Mouse (Mus musculus) kidney, embryonic 16.5 days (tissue): ENCODE measurements around the gene Pfkfb4. TPM values are rescaled to one million over a fixed set of nuclear protein-coding genes. Genes with fewer than 3 reads are reported as not detected.

Experiments
- ATAC-seq: fragments of 200-750 bp; cut with Nextera tagmentation; 2 replicates; pipeline ENCODE4 v1.8.0; 2017; ENCODE audit warnings: moderate TSS enrichment; ENCODE audit not compliant: low FRiP score, low TSS enrichment
- H3K27ac ChIP-seq: fragments of 300-500 bp; sonication (generic); 2 replicates; pipeline ENCODE4 v1.5.1; 2014; ENCODE audit warnings: low read length
- H3K27me3 ChIP-seq: fragments of 300-500 bp; sonication (generic); 2 replicates; pipeline ENCODE4 v1.6.1; 2014; ENCODE audit warnings: low read length, control low read depth, mixed read lengths; ENCODE audit not compliant: insufficient read depth
- H3K36me3 ChIP-seq: fragments of 300-500 bp; sonication (generic); 2 replicates; pipeline ENCODE4 v1.6.1; 2014; ENCODE audit warnings: low read length, control low read depth, mixed read lengths; ENCODE audit not compliant: insufficient read depth
- H3K4me1 ChIP-seq: fragments of 300-500 bp; sonication (generic); 2 replicates; pipeline ENCODE4 v1.6.1; 2014; ENCODE audit warnings: low read length, control low read depth, mixed read lengths; ENCODE audit not compliant: insufficient read depth
- H3K4me2 ChIP-seq: fragments of 300-500 bp; sonication (generic); replicated peaks from 2 replicates; pipeline ENCODE4 v1.6.1; 2014; ENCODE audit warnings: low read depth, low read length
- H3K4me3 ChIP-seq: fragments of 300-500 bp; sonication (generic); 2 replicates; pipeline ENCODE4 v1.5.1; 2014; ENCODE audit warnings: mild to moderate bottlenecking, low read length
- H3K9ac ChIP-seq: fragments of 300-500 bp; sonication (generic); replicated peaks from 2 replicates; pipeline ENCODE4 v1.6.1; 2014; ENCODE audit warnings: low read length
- H3K9me3 ChIP-seq: fragments of 300-500 bp; sonication (generic); 2 replicates; pipeline ENCODE4 v1.6.1; 2016; ENCODE audit warnings: low read length, control low read depth
- WGBS: fragments of 180-500 bp; shearing (Covaris S2); extraction: QIAGEN DNeasy Blood & Tissue Kit; methylation state at CpG from one replicate; pipeline ENCODE4 v1.1.7; 2014; 5-methylcytosine and 5-hydroxymethylcytosine counted together
- polyA plus RNA-seq: library from polyadenylated mRNA; unstranded; fragments of >200 nt; fragmentation: Nextera tagmentation; extraction: Ambion mirVana; gene quantifications from 2 replicates; pipeline ENCODE4 v1.2.1, GENCODE M21; 2015

The Pfkfb4 gene
- polyA plus RNA-seq, 1 experiment from 2014 or later = 10.4 TPM

DNA sequence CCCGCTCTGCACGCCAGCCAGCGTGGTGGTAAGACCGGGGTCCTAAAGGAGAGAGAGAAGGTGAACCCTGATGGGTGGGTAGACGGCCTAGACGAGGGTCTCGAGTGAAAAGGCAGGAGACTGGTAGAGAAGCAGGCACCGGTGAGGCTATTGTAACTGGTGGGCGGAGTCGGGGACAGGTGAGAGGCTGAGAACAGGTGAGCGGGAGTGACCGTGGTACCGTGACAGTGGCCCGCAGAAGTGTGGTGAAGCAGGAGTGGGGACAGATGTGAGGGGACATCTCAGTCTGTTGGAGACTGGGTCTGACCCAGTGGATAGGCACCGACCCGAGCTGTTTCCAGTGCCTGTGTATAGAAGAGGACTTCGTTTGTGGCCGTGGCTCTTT lies 499 bp downstream of the Pfkfb4 start:
- H3K9me3 ChIP-seq = no peaks in the 10 kb centered on the region
- peak overlapping the region; percentile 59 for H3K9ac ChIP-seq
- peak overlapping the region; percentile 73 for H3K4me2 ChIP-seq
- H3K27ac ChIP-seq = no peak overlapping the region
- H3K36me3 ChIP-seq = no peaks in the 10 kb centered on the region
- peak overlapping the region; percentile 55 for H3K4me3 ChIP-seq
- no peaks in the 10 kb centered on the region for H3K27me3 ChIP-seq
- peaks cover 28% of the 10 kb centered on the region for H3K4me1 ChIP-seq
- ATAC-seq = no peak; the same call in 1 of the 2 replicates
- 10% methylated on average over 18 of the region's 18 CpGs for WGBS

DNA sequence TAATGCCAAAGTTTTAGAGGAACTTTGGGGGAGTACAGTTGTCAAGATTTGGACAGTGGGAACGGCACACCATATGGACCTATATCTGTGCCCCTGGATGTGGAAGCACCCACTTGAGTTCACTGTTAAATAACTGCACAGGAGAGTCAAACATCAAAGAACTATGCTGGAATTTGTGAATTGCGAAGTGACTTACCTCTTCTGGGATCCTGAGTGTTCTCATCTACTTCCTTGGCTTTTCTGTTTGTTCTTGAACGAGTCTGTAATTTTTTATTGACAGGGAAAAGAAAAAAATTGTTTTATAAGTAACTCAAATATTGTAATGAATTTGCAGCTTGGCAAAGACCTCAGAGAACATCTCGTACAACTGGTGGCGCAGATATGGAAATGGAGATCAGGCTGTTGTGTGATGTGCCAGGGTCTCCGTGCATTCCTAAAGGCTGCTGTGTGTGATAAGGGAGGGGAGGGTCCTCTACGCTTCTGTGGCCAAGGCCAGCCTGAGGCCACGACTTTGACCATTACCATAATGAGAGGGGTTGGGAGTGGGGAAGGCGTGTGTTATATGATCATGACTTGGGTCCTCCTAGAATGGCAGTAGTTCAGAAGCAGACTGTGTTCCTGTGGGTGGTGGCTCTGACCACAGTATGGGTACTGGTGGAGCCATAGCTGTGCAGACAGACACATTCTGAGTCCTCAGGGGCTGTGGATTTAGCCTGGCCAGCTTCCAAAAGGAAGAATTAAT lies 1.2 kb downstream of the Pfkfb4 start:
- no peak for ATAC-seq
- no peaks in the 10 kb centered on the region for H3K36me3 ChIP-seq
- peaks cover 28% of the 10 kb centered on the region for H3K4me1 ChIP-seq
- H3K4me3 ChIP-seq = peak overlapping the region; percentile 55; the same call in 1 of the 2 replicates
- H3K4me2 ChIP-seq = peak overlapping the region; percentile 73; the same call in 1 of the 2 replicates
- H3K9ac ChIP-seq = no peak overlapping the region
- no peaks in the 10 kb centered on the region for H3K27me3 ChIP-seq
- no peaks in the 10 kb centered on the region for H3K9me3 ChIP-seq
- WGBS = 65% methylated on average over 9 of the region's 9 CpGs
- no peak overlapping the region for H3K27ac ChIP-seq

DNA sequence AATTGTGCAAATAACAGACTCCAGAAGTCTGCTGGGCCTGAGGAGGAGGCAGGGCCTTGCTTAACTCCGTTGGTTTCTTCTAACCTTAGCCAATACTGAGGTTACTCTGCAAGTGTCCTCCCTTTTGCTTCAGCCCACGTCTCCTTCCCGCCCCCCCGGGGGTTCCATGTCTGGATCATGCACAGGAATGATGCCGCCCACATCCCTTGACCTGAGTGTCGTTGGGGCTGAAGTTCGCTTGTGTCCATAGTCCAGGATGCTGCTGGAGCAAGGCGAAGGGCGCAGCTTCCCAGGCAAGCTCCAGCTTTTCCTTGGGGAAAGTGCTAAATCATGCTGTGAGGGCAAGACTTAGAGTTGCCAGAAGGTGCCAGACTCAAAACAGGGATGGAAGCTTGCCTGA lies 4.8 kb downstream of the Pfkfb4 start:
- H3K4me3 ChIP-seq = no peak overlapping the region
- peaks cover 20% of the 10 kb centered on the region for H3K4me1 ChIP-seq
- no peak overlapping the region for H3K4me2 ChIP-seq
- H3K9me3 ChIP-seq = no peaks in the 10 kb centered on the region
- H3K27ac ChIP-seq = peak overlapping the region; percentile 5; the same call in 1 of the 2 replicates
- no peaks in the 10 kb centered on the region for H3K36me3 ChIP-seq
- ATAC-seq = no peak
- H3K9ac ChIP-seq = no peak overlapping the region
- H3K27me3 ChIP-seq = no peaks in the 10 kb centered on the region
- 46% methylated on average over 9 of the region's 9 CpGs for WGBS

DNA sequence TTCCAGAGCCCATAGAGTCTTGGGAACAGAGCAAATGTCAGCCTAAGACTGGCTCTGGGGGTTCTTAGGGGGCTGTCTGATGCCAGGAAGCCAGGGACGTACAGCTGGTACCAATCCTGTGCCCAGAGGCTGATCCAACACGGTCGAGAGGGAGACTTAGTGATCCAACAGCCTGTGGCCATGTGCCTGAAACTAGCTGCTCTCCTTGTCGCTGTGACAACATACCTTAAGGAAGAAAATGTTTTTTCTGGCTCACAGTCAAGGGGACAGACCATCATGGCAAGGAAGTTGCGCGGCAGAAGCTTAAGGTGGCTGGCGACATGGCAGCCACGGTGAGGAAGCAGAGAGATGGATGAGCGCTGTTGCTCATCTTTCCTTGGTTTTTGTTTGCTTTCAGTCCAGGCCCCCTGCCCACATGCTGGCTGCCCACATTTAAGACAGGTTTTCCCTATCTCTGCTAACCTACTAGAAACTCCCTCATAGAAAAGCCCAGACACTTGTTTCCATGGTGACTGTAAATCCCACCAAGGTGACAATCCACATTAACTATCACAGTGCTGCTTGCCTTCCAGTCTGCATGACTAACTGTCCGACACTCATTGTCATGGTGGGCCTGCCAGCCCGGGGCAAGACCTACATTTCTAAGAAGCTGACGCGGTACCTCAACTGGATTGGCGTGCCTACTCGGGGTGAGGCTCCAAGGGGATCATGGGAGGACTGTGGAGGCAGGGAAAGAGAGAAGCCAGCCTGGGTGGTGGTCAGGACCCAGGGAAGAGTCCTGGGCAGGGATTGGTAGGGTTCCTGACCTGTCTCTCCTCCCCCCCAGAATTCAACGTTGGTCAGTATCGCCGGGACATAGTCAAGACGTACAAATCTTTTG lies 6.9 kb downstream of the Pfkfb4 start:
- no peaks in the 10 kb centered on the region for H3K9me3 ChIP-seq
- H3K4me2 ChIP-seq = no peak overlapping the region
- H3K4me1 ChIP-seq = peaks cover 14% of the 10 kb centered on the region; the same call in 1 of the 2 replicates
- no peak overlapping the region for H3K27ac ChIP-seq
- H3K4me3 ChIP-seq = no peak overlapping the region
- no peaks in the 10 kb centered on the region for H3K36me3 ChIP-seq
- ATAC-seq = no peak
- WGBS = 75% methylated on average over 19 of the region's 19 CpGs
- no peaks in the 10 kb centered on the region for H3K27me3 ChIP-seq
- no peak overlapping the region for H3K9ac ChIP-seq

DNA sequence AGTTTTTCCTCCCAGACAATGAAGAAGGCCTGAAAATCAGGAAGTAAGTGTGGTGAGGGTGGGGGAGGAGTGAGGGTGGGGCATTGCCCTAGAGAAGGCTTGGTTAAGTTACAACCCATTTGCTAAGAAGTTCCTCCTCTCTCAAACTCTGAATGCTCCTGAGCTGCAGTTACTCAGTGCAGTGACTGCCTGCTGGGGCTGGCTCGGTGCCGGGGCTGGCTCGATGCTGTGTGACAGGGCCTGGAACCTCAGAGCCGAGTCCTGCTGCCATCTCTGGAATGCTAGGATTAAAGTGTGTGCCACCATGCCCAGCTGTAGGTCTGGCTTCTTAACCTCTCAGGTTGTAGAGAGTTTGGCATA lies 7.6 kb downstream of the Pfkfb4 start:
- WGBS = 85% methylated on average over 4 of the region's 4 CpGs
- no peak overlapping the region for H3K27ac ChIP-seq
- H3K4me1 ChIP-seq = peaks cover 14% of the 10 kb centered on the region; the same call in 1 of the 2 replicates
- H3K9me3 ChIP-seq = no peaks in the 10 kb centered on the region
- no peaks in the 10 kb centered on the region for H3K27me3 ChIP-seq
- H3K36me3 ChIP-seq = no peaks in the 10 kb centered on the region
- no peak overlapping the region for H3K9ac ChIP-seq
- ATAC-seq = no peak
- H3K4me2 ChIP-seq = no peak overlapping the region
- H3K4me3 ChIP-seq = no peak overlapping the region

DNA sequence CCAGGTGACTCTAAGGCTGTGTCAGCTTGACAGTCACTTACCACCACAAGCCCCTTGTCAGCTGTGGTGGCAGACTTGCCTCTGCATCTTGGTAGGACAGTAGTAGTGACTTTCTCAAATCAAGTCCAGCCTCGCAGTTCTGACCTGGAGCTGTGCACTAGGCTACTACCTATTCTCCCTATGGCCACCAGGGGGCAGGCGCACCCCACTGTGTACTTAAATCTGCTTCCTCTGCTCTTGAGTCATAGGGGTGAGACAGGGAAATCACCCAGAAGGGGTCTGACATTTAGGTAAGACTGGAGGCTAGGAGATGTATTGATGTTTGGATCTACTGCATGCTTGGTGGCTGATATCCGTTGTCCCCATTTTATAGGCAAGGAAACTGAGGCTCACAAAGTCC lies 9.1 kb downstream of the Pfkfb4 start:
- H3K4me1 ChIP-seq = peaks cover 8% of the 10 kb centered on the region; the same call in 1 of the 2 replicates
- no peaks in the 10 kb centered on the region for H3K27me3 ChIP-seq
- no peaks in the 10 kb centered on the region for H3K36me3 ChIP-seq
- no peak overlapping the region for H3K4me3 ChIP-seq
- WGBS = 6% methylated on average over 3 of the region's 3 CpGs
- no peak overlapping the region for H3K9ac ChIP-seq
- H3K27ac ChIP-seq = no peak overlapping the region
- H3K9me3 ChIP-seq = no peaks in the 10 kb centered on the region
- peak; percentile 47; the same call in 1 of the 2 replicates for ATAC-seq
- H3K4me2 ChIP-seq = no peak overlapping the region

DNA sequence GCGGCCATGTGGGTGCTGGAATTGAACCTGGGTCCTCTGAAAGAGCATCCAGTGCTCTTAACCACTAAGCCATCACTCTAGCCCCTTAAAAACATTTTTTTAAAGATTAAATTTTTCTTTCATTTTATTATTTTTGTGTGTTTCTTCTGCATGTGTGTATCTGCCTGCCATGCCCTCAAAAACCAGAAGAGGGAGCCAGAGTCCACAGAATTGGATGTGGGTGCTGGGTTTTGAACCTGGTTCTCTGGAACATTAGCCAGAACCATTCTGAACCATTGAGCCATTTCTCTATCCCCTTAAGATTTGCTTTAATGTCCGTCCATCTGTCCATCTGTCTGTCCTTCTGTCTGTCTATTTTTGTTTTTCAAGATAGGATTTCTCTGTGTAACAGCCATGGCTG lies 11.6 kb downstream of the Pfkfb4 start:
- Histone ChIP-seq H3K36me3 (no peaks in the 10 kb centered on the region), H3K4me1 (no peaks in the 10 kb centered on the region), H3K9ac (no peak overlapping the region)

DNA sequence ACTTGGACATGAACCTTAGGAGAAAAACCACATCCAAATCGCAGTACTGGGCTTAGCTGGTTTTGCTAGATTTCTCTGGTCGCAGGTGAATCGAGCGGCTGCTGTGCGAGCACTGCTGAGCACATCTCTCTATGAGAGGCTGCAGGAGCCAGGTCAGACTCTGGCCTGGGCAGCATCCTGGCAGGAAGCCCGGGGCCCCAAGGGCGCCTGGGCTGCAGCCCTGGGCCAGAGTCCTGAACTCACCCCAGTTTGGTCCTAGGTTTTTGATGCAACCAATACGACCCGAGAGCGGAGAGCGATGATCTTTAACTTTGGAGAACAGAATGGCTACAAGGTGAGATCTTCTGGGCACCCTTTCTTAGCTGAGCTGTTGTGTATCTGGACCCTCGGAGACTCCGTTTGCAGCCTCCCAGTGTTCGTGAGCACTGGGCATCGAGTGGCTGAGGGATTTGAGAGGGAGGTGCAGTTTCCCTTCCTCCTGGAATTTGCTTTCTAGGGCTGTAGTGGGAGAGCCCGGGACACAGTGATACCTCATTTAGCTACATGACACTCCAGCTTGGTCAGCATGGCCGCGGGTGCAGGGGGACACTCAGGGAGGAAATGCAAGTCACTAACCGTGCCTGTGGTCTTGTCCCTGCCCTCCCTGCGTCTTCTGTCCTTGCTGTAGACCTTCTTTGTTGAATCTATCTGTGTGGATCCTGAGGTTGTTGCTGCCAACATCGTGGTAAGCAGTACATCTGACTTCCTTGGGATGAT lies 15.6 kb downstream of the Pfkfb4 start:
- 72% methylated on average over 21 of the region's 21 CpGs for WGBS
- Histone ChIP-seq H3K4me3 (no peak overlapping the region), H3K4me2 (no peak overlapping the region), H3K27me3 (no peaks in the 10 kb centered on the region), H3K4me1 (peaks cover 11% of the 10 kb centered on the region; the same call in 1 of the 2 replicates), H3K27ac (no peak overlapping the region), H3K9me3 (no peaks in the 10 kb centered on the region), H3K9ac (no peak overlapping the region), H3K36me3 (no peaks in the 10 kb centered on the region)
- ATAC-seq = no peak

More for the DNA sequence above, 11.6 kb downstream of the Pfkfb4 start:
- H3K9me3 ChIP-seq = no peaks in the 10 kb centered on the region
- H3K4me2 ChIP-seq = no peak overlapping the region
- ATAC-seq = no peak
- no peaks in the 10 kb centered on the region for H3K27me3 ChIP-seq
- WGBS = 62% methylated on average over 2 of the region's 2 CpGs
- H3K4me3 ChIP-seq = no peak overlapping the region
- no peak overlapping the region for H3K27ac ChIP-seq

DNA sequence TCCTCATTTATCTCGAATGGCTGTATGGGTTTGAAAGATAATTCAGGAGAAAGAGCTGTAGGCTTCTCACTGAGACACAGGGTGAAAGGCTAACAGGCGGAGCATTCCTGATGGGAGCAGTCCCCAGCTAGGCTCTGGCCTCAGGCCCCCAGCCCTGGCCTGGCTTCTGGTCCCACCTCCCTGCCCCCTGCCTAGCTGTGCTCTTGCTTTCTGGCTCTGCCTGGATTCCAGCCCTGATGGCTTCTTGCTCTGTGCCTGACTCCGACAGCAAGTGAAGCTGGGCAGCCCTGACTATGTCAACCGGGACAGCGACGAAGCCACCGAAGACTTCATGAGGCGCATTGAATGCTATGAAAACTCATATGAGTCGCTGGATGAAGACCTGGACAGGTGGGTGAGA lies 16.5 kb downstream of the Pfkfb4 start:
- Histone ChIP-seq H3K4me2 (no peak overlapping the region), H3K27ac (no peak overlapping the region), H3K27me3 (no peaks in the 10 kb centered on the region), H3K9me3 (no peaks in the 10 kb centered on the region), H3K4me3 (no peak overlapping the region), H3K36me3 (no peaks in the 10 kb centered on the region), H3K4me1 (peaks cover 11% of the 10 kb centered on the region; the same call in 1 of the 2 replicates), H3K9ac (no peak overlapping the region)
- WGBS = 84% methylated on average over 9 of the region's 9 CpGs
- ATAC-seq = no peak
